Mouse (Mus musculus): ENCODE data around the gene Rab5if. TPM values are rescaled to one million over a fixed set of nuclear protein-coding genes. Genes with fewer than 3 reads are reported as not detected.

Rab5if gene
- total RNA-seq, 4 experiments from 2014 or later: 84.3 to 97.1 (median 88.1) TPM

Other genes with a start within 250 kb of the Rab5if start
- 10 to 100 TPM; 39.2 to 51.0 (median 49.6) TPM for gene Dlgap4, start 249.4 kb upstream of the Rab5if start, total RNA-seq (2022)
- gene Myl9, start 87.7 kb upstream of the Rab5if start, total RNA-seq (2022): 10 to 100 TPM; 28.1 to 44.3 (median 31.9) TPM
- gene Tgif2, start 23.1 kb upstream of the Rab5if start, total RNA-seq (2022): under 1 TPM in 3 of 4 experiments, not detected in 1; 0.16 to 0.38 (median 0.17) TPM
- gene 4930518I15Rik, start 5.2 kb upstream of the Rab5if start, total RNA-seq (2022): under 1 TPM; 0.22 to 0.86 (median 0.40) TPM
- gene Sla2, start 24.1 kb downstream of the Rab5if start, total RNA-seq (2022): not detected
- gene Ndrg3, start 128.9 kb downstream of the Rab5if start, total RNA-seq (2022): 10 to 100 TPM; 29.0 to 35.6 (median 31.3) TPM
- gene Dsn1, start 144.0 kb downstream of the Rab5if start, total RNA-seq (2022): 1 to 10 TPM; 2.2 to 2.5 (median 2.3) TPM
- gene Soga1, start 216.1 kb downstream of the Rab5if start, total RNA-seq (2022): 1 to 10 TPM; 1.7 to 3.5 (median 2.3) TPM
- gene Tldc2, start 223.9 kb downstream of the Rab5if start, total RNA-seq (2022): not detected